Comparison of ENCODE assay signal across 7 mouse cellular contexts in the genomic region with DNA sequence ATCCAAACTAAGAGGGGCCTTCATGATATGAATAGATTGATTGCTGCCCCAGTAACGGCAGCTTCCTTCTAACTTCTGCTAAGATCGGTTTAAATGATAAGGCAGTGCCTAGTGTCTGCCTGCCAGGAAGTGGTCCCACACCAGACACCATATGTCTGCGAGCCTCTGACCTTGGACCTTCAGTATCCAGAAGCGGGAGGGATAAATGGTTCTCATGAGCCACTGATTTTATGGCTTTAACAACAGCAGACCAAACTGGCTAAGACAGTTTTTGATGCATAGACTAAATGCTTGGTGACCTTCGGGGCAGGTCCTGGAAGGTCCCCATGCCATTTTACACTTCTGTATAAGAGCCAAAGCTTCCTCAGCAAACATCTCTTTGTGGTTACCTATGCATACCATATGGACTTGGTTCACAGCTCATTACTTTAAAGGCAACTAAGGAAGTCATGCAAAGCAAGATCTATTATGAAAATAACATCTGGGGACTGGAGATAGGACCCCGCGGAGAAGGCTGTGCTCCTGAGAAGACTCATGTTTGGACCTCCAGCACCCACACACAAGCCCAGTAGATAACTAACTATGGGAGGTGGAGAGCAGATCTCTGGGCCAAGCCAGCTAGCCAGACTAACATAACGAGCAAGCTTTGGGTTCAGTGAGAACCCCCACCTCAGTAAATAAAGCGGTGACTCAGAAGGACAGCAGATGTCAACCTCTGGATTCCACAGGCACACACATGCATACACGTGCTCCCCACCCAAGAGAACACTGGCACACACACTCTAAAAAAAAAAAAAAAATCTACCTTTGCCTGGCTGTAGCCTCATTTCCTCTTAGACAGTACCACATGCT. TPM values are rescaled to one million over a fixed set of nuclear protein-coding genes. Genes with fewer than 3 reads are reported as not detected.
A peak's percentile ranks its signal among the peaks of the same experiment; 100 is the strongest.
DNase-seq lines count a peak whose midpoint lies in the region; ATAC-seq and TF ChIP-seq lines count a peak whose summit lies in the region.

No protein-coding gene starts in this region.

- no peak overlapping the region for H3K4me3 ChIP-seq in stomach, embryonic 14.5 days (ENCODE audit: low read depth, low read length)
- no peak overlapping the region for H3K4me3 ChIP-seq in stomach, postnatal 0 days (ENCODE audit: low read depth, low read length)
- no peak overlapping the region for H3K4me3 ChIP-seq in embryonic facial prominence, embryonic 12.5 days
- 0 out of 4 replicates have a peak overlapping the region, but pooled peaks of 1 of the 2 experiments have one; percentile 6 for H3K4me3 ChIP-seq in liver, embryonic 14.5 days (ENCODE audit: insufficient read depth in 1 of 2, low read depth in 2 of 2, low read length in 2 of 2)

- no peak for DNase-seq in stomach, postnatal 0 days (ENCODE audit: low spot score)
- DNase-seq in liver, embryonic 14.5 days (ENCODE audit: low read depth in 3 of 3, low spot score in 3 of 3), result peak; percentile 30 to 34 (median 32)
- peak; percentile 51 for DNase-seq in thymus, postnatal 4 days
- DNase-seq in retina, embryonic 14.5 days (ENCODE audit: low spot score), result no peak
- no peak for DNase-seq in adrenal gland, postnatal 10 days

- H3K4me1 ChIP-seq in stomach, embryonic 14.5 days (ENCODE audit: control insufficient read depth, insufficient read depth, low read length), result peaks cover 2% of the 10 kb centered on the region; the same call in 1 of the 2 replicates
- no peaks in the 10 kb centered on the region; the same call in 1 of the 2 replicates for H3K4me1 ChIP-seq in stomach, postnatal 0 days (replicated peaks; ENCODE audit: control insufficient read depth, insufficient read depth)
- H3K4me1 ChIP-seq in embryonic facial prominence, embryonic 12.5 days, result peaks cover 22% of the 10 kb centered on the region
- peaks cover 12 to 40% of the 10 kb centered on the region in 2 experiments for H3K4me1 ChIP-seq in liver, embryonic 14.5 days (replicated peaks; ENCODE audit: control insufficient read depth in 2 of 2, insufficient read depth in 2 of 2, low read length in 1 of 2)

- 55% methylated on average over 10 of the region's 10 CpGs for WGBS in stomach, embryonic 14.5 days
- 59% methylated on average over 10 of the region's 10 CpGs for WGBS in stomach, postnatal 0 days
- WGBS in embryonic facial prominence, embryonic 12.5 days, result 52% methylated on average over 10 of the region's 10 CpGs
- 4% methylated on average over 10 of the region's 10 CpGs for WGBS in liver, embryonic 14.5 days (ENCODE audit: insufficient replicate concordance)

- no peak for TF ChIP-seq EP300 in stomach, postnatal 0 days (optimal IDR thresholded peaks at IDR 0.05)
- TF ChIP-seq EP300 in liver, embryonic 14.5 days (IDR thresholded peaks at IDR 0.05; ENCODE audit: low read depth), result peak; percentile 53

- peak overlapping the region; percentile 39; the same call in 1 of the 2 replicates for H3K27ac ChIP-seq in stomach, embryonic 14.5 days (ENCODE audit: low read length)
- no peak overlapping the region for H3K27ac ChIP-seq in stomach, postnatal 0 days (replicated peaks)
- H3K27ac ChIP-seq in embryonic facial prominence, embryonic 12.5 days, result peak overlapping the region; percentile 61
- peak overlapping the region; percentile 52 for H3K27ac ChIP-seq in liver, embryonic 14.5 days

- no peak for ATAC-seq in stomach, embryonic 14.5 days (ENCODE audit: insufficient number of reproducible peaks, insufficient read depth, low FRiP score, low read depth)
- ATAC-seq in stomach, postnatal 0 days (ENCODE audit: low FRiP score, low TSS enrichment), result no peak
- no peak for ATAC-seq in embryonic facial prominence, embryonic 12.5 days (ENCODE audit: insufficient number of reproducible peaks, insufficient read depth, low FRiP score, low TSS enrichment)
- ATAC-seq in liver, embryonic 14.5 days (ENCODE audit: insufficient read depth), result peak; percentile 83

- no peaks in the 10 kb centered on the region for H3K9me3 ChIP-seq in stomach, embryonic 14.5 days (ENCODE audit: control insufficient read depth, low read depth, low read length)
- no peaks in the 10 kb centered on the region for H3K9me3 ChIP-seq in stomach, postnatal 0 days (ENCODE audit: control insufficient read depth, low read length)
- no peaks in the 10 kb centered on the region for H3K9me3 ChIP-seq in embryonic facial prominence, embryonic 12.5 days
- no peaks in the 10 kb centered on the region for H3K9me3 ChIP-seq in liver, embryonic 14.5 days (ENCODE audit: control insufficient read depth, low read length)

- H3K9ac ChIP-seq in stomach, embryonic 14.5 days (replicated peaks; ENCODE audit: low read depth, low read length), result no peak overlapping the region
- no peak overlapping the region for H3K9ac ChIP-seq in stomach, postnatal 0 days (ENCODE audit: low read length)
- H3K9ac ChIP-seq in embryonic facial prominence, embryonic 12.5 days, result no peak overlapping the region
- H3K9ac ChIP-seq in liver, embryonic 14.5 days (replicated peaks), result no peak overlapping the region

- H3K36me3 ChIP-seq in stomach, embryonic 14.5 days (ENCODE audit: control insufficient read depth, insufficient read depth, low read length), result no peaks in the 10 kb centered on the region
- no peaks in the 10 kb centered on the region for H3K36me3 ChIP-seq in stomach, postnatal 0 days (ENCODE audit: control insufficient read depth, insufficient read depth, low read length)
- H3K36me3 ChIP-seq in embryonic facial prominence, embryonic 12.5 days, result no peaks in the 10 kb centered on the region
- H3K36me3 ChIP-seq in liver, embryonic 14.5 days (replicated peaks; ENCODE audit: control insufficient read depth, insufficient read depth, low read depth), result no peaks in the 10 kb centered on the region

- no peak overlapping the region for H3K4me2 ChIP-seq in stomach, embryonic 14.5 days (replicated peaks; ENCODE audit: low read depth, low read length)
- no peak overlapping the region for H3K4me2 ChIP-seq in stomach, postnatal 0 days (replicated peaks; ENCODE audit: low read depth)
- H3K4me2 ChIP-seq in embryonic facial prominence, embryonic 12.5 days (replicated peaks), result no peak overlapping the region
- peak overlapping the region; percentile 28 for H3K4me2 ChIP-seq in liver, embryonic 14.5 days (ENCODE audit: low read depth)

- H3K27me3 ChIP-seq in stomach, embryonic 14.5 days (ENCODE audit: control insufficient read depth, insufficient read depth, low read length), result no peaks in the 10 kb centered on the region
- no peaks in the 10 kb centered on the region for H3K27me3 ChIP-seq in stomach, postnatal 0 days (ENCODE audit: control insufficient read depth, insufficient read depth, low read length)
- H3K27me3 ChIP-seq in embryonic facial prominence, embryonic 12.5 days, result no peaks in the 10 kb centered on the region
- no peaks in the 10 kb centered on the region for H3K27me3 ChIP-seq in liver, embryonic 14.5 days (ENCODE audit: control insufficient read depth, insufficient read depth, low read length)

- TF ChIP-seq CTCF in stomach, postnatal 0 days (IDR thresholded peaks at IDR 0.05; ENCODE audit: low read depth), result no peak
- no peak for TF ChIP-seq CTCF in liver, embryonic 14.5 days (IDR thresholded peaks at IDR 0.05; ENCODE audit: low read depth)

RNA-seq across cellular contexts. Expression of a gene that starts 26.5 kb away (rescaled TPM):
- polyA plus RNA-seq in stomach, embryonic 14.5 days (2014; fragmentation: Nextera tagmentation; extraction: Ambion mirVana), result 36.5 and 39.2 TPM in 2 replicates
- 15.7 and 16.3 TPM in 2 replicates for polyA plus RNA-seq in stomach, postnatal 0 days (2015; fragmentation: Nextera tagmentation; extraction: Ambion mirVana)
- polyA plus RNA-seq in embryonic facial prominence, embryonic 12.5 days (2016; fragmentation: Nextera tagmentation; extraction: Ambion mirVana), result 24.0 and 26.3 TPM in 2 replicates
- polyA plus RNA-seq in liver, embryonic 14.5 days (2012; rRNA removed), result 4.8 and 6.4 TPM in 2 replicates
- polyA plus RNA-seq in liver, embryonic 14.5 days (2014; fragmentation: Nextera tagmentation; extraction: Ambion mirVana), result 3.9 and 4.3 TPM in 2 replicates
- total RNA-seq in adrenal gland, postnatal 10 days (2021), result 10 to 100 TPM; 48.1 to 58.5 TPM

RNA-seq across cellular contexts. Expression of a gene that starts 36.8 kb away (rescaled TPM):
- 33.5 and 39.8 TPM in 2 replicates for polyA plus RNA-seq in stomach, embryonic 14.5 days (2014; fragmentation: Nextera tagmentation; extraction: Ambion mirVana)
- 23.7 and 25.4 TPM in 2 replicates for polyA plus RNA-seq in stomach, postnatal 0 days (2015; fragmentation: Nextera tagmentation; extraction: Ambion mirVana)
- 37.5 and 41.1 TPM in 2 replicates for polyA plus RNA-seq in embryonic facial prominence, embryonic 12.5 days (2016; fragmentation: Nextera tagmentation; extraction: Ambion mirVana)
- polyA plus RNA-seq in liver, embryonic 14.5 days (2012; rRNA removed), result 4.5 and 5.4 TPM in 2 replicates
- 7.0 and 8.6 TPM in 2 replicates for polyA plus RNA-seq in liver, embryonic 14.5 days (2014; fragmentation: Nextera tagmentation; extraction: Ambion mirVana)
- 10 to 100 TPM; 41.7 to 56.4 TPM for total RNA-seq in adrenal gland, postnatal 10 days (2021)

Comparison
In these comparisons a context has a peak if more than half of its experiments do, and no peak if none do; other contexts are left out.
1. DNase-seq: peak in liver, embryonic 14.5 days (3 of 3) and thymus, postnatal 4 days (single experiment); none in stomach, postnatal 0 days (single experiment), retina, embryonic 14.5 days (single experiment) and adrenal gland, postnatal 10 days (single experiment).